Mouse (Mus musculus) brown adipose tissue, adult 24 weeks (tissue): ENCODE measurements around the gene Mc1r. TPM values are rescaled to one million over a fixed set of nuclear protein-coding genes. Genes with fewer than 3 reads are reported as not detected.
A peak's percentile ranks its signal among the peaks of the same experiment; 100 is the strongest.
"Not testable (repeated sequence)": the region's sequence is repeated elsewhere in the genome, so short reads cannot be mapped to it uniquely, and the experiment has no call there.

Source experiments
- H3K27ac ChIP-seq: fragments of 200-500 bp; replicated peaks from 2 replicates; pipeline ENCODE4 v1.5.1; 2012; ENCODE audit warnings: low read depth, mild to moderate bottlenecking, low read length
- H3K4me1 ChIP-seq: fragments of 200-500 bp; 2 replicates; pipeline ENCODE4 v1.6.1; 2012; ENCODE audit warnings: low read length, mixed read lengths; ENCODE audit not compliant: control insufficient read depth, insufficient read depth, insufficient read length
- H3K4me3 ChIP-seq: fragments of 200-500 bp; 2 replicates; pipeline ENCODE4 v1.5.1; 2012; ENCODE audit warnings: low read depth, mild to moderate bottlenecking, low read length, moderate library complexity; ENCODE audit not compliant: insufficient read depth
- polyA plus RNA-seq: library from polyadenylated mRNA; stranded (reverse); fragments of >200 nt; gene quantifications from 2 replicates; pipeline ENCODE4 v1.2.4, GENCODE M21; 2012; ENCODE audit not compliant: missing spikeins, insufficient read depth, insufficient read length

Gene Mc1r
- polyA plus RNA-seq, 1 experiment, result not detected

DNA sequence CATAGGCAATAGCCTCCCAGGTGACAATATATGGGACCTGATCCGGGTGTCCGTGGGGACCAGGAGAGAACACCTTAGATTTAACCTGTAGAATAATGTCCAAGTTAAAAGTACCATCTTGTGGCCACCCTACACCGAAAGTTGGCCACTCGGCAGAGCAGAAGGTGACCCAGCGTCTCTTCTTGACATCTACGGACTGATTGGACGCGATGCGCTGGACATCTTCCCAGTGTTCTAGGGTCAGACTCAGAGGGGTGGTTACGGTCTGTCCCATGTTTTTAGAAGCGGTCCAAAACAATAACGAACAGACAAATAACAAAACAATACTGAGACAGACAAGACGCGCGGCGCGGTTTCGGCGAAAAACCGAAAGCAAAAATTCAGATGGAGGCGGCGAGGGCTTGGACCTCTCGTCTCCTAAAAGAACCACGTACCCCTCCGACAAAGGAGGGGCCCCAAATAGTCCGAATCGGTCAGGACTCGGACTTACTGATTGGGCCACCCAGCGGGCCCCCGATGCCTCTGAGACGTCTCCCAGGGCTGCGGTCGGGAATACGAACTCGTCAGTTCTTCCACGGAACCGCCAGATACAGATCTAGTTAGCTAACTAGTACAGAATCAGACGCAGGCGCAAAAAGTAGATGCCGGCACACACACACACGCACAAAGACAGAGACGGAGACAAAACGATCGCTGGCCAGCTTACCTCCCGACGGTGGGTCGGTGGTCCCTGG lies 26.5 kb downstream of the Mc1r start:
- H3K27ac ChIP-seq, H3K4me3 ChIP-seq, H3K4me1 ChIP-seq: not testable (repeated sequence)

DNA sequence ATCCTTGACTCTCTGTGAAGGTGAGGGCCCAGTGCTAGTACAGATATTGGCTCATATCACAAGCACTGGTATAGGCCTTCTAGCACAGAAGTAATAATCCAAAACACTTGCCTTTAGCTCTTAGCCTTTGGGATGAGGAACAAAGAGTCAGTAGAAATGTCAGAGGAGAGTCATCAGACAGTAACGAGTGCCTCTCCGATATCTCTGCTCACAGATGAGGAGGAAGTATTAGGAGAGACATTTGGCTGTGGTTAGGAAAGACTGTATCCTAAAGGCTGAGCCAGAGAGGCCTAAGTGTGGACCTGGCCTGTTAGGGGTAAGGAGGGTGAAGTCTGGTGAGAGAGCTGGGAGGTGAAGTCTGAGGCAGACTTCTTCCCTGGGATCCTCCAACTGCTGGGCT lies 34.9 kb downstream of the Mc1r start:
- H3K27ac ChIP-seq, result no peak overlapping the region
- H3K4me3 ChIP-seq, result no peak overlapping the region
- peaks cover 5% of the 10 kb centered on the region; the same call in 1 of the 2 replicates for H3K4me1 ChIP-seq

DNA sequence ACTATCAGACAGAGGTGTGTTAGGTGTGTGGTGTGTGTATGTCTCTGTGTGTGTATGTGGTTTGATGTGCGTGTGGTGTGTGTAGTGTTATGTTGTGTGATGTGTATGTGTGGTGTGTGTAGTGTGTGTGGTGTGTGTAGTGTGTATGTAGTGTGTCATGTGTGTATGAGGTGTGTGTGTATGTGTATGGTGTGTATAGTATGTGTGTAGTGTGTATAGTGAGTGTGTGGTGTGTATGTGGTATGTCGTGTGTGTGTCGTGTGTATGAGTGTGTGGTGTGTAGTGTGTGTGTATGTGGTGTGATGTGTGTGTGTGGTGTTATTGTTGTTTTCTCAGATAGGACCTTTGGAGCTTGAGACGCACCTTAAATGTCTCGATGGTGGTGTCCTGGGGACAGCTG lies 35.4 kb downstream of the Mc1r start:
- no peak overlapping the region for H3K4me3 ChIP-seq
- no peak overlapping the region for H3K27ac ChIP-seq
- peaks cover 5% of the 10 kb centered on the region; the same call in 1 of the 2 replicates for H3K4me1 ChIP-seq

DNA sequence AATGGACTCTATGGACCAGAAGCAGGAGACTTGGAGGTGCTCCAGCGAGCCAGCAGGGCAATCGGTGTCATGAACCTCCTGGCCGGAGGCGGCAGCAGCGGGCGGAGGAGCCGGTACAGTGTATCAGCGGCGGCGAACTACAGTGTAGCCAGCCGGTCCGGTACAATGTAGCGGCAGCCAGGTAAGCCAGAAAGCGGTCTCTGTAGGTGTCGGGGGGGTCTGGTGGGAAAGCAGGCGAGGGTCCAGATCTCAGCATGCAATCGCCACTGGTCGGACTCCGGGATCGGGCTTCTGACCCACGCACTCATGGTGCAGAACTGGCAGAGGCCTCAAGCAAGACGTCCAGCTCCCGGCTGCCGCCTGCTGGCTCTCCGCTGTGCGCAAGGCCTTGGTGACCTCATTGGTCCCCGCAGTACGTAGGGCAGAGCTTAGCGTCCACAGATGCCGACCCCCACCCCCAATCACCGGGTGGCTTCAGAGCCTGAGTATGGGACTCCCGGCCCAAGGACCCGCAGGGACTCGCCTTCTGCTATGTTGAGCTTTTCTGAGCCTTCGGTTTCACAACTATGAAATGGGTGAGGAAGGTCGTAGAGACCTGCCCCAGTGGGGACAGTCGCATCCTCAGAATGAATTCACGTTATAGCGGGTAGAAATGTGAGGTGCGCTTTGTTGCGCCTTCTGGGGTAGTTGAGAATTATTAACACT lies 36.1 kb downstream of the Mc1r start:
- H3K27ac ChIP-seq, result peak overlapping the region; percentile 74

DNA sequence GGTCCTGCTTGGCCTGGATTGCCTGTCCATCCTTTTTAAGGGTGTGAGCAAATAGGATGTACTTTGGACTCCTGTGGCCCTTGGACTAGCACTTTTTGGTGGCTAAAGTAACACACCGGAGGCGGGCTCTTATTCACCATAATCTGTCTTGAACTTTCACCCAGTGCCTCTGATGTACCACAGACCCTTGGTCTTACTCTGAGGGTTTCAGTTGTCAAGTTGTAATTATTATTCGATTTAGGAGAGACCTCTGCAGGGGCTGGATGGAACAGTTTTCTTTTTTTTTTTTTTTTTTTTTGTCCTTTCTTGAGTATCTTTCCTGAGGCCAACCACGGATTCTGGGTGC lies 36.6 kb downstream of the Mc1r start:
- peak overlapping the region; percentile 90 for H3K4me3 ChIP-seq
- H3K4me1 ChIP-seq, result peaks cover 5% of the 10 kb centered on the region; the same call in 1 of the 2 replicates
- no peak overlapping the region for H3K27ac ChIP-seq

More for the DNA sequence above, 36.1 kb downstream of the Mc1r start:
- Histone ChIP-seq H3K4me1 (peaks cover 5% of the 10 kb centered on the region; the same call in 1 of the 2 replicates), H3K4me3 (peak overlapping the region; percentile 90)

DNA sequence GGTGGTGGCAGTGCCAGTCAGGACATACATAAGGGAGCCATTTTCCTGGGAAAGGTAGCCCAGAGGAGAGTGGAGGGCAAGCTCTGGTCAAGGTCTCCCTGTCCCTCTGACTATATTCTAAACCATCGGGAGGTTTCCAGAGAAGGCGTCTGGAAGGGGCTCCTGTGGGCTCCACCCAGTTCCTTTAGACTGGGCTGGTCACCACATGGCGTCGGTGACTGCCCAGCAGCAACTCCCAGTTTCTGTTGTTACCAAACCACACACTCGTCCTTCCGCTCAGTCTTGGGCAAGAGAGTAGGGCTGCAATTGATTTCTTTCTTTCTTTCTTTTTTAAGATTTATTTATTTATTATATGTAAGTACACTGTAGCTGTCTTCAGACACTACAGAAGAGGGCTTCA lies 37.2 kb downstream of the Mc1r start:
- no peak overlapping the region for H3K27ac ChIP-seq
- H3K4me3 ChIP-seq, result no peak overlapping the region; the same call in 1 of the 2 replicates

DNA sequence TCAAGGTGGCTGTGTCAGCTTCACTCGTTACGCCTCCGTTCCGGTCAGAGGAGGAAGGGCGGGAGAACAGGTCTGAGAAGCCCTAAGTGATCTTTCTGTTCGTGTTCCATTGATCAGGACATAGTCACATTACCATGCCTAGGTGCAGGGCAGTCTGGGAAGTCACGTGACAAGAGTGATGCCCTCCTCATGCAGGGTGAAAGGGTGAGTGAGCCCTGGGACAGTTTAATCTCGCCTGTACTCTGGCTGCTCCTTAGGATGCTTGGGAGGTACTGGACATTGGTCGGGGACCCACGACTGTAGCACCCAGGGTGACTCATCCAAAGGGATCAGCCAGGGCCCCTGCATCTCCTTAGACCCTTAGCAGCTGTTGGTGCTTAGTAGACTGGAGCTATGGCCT lies 39.1 kb downstream of the Mc1r start:
- Histone ChIP-seq H3K4me1 (peaks cover 5% of the 10 kb centered on the region; the same call in 1 of the 2 replicates), H3K4me3 (no peak overlapping the region), H3K27ac (no peak overlapping the region)

More for the DNA sequence above, 37.2 kb downstream of the Mc1r start:
- H3K4me1 ChIP-seq, result peaks cover 5% of the 10 kb centered on the region; the same call in 1 of the 2 replicates

DNA sequence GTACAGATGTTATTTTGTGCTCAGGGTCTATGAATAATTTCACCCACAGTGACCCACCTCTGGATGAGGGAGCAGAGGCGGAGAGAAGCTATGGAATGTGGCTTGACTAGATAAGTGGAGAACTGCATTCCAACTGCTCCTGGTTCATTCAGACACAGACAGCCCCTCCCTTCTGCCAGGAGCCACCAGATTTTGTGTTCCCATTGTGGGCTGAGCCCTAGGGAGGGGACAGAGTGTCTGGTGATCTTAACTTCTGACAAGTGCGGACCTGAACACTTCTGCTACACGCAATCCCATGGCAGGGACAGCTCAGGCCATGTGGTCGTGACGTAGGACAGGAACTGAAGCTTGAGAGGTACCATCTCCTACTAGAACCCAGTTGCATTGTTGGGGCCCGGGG lies 39.9 kb downstream of the Mc1r start:
- H3K4me3 ChIP-seq, result no peak overlapping the region
- H3K4me1 ChIP-seq, result peaks cover 5% of the 10 kb centered on the region; the same call in 1 of the 2 replicates
- no peak overlapping the region for H3K27ac ChIP-seq

DNA sequence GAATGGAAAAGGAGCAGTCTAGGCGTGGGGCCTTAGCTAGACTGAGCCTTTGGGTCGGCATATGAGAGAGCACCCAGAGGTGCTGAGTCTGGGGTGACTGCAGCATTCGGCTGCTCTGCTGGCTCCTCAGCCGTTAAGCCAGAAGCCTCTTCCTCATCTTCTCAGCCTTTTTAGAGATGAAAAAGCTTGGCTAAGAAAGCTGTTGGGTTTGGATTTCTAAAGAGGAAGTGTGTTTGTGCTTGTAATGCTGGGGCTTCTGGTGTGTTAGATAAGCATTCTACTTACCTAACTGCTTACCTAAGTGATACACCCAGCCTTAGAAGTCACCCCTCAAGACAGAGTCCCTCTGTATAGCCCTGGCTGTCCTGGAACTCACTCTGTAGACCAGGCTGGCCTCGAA lies 43.9 kb downstream of the Mc1r start:
- Histone ChIP-seq H3K4me1 (no peaks in the 10 kb centered on the region), H3K27ac (no peak overlapping the region), H3K4me3 (no peak overlapping the region)

DNA sequence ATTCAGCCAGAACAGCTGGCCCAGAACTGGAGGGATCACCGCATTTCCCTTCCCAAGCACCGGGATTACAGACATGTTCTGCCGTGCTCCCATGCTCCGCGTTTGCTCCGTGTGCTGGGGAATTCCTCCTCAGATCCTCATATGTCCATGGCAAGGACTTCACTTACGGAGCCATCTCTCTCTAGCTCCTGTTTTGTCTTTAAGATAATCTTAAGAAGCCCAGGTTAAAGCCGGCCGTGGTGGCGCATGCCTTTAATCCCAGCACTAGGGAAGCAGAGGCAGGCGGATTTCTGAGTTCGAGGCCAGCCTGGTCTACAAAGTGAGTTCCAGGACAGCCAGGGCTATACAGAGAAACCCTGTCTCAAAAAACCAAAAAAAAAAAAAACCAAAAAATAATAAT lies 44.8 kb downstream of the Mc1r start:
- H3K27ac ChIP-seq, H3K4me1 ChIP-seq, H3K4me3 ChIP-seq: not testable (repeated sequence)

DNA sequence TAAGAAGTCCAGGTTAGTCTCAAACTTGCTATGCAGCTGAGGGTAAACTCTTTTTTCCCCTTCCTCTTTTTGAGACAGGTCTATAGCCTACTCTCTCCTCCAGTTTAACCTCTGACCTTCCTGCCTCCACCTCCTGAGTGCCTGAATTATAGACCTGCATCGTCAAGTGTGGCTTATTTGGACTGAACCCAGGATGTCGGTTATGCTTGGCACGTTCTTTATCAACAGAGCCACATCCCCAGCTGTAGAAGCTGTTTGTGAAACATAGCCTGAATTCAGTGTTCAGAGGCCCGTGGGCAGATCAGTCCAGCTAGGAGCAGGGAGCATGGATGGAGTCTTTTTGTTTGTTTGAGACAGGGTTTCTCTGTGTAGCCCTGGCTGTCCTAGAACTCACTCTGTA lies 45.2 kb downstream of the Mc1r start:
- H3K27ac ChIP-seq, result no peak overlapping the region
- no peak overlapping the region for H3K4me3 ChIP-seq
- no peaks in the 10 kb centered on the region for H3K4me1 ChIP-seq

DNA sequence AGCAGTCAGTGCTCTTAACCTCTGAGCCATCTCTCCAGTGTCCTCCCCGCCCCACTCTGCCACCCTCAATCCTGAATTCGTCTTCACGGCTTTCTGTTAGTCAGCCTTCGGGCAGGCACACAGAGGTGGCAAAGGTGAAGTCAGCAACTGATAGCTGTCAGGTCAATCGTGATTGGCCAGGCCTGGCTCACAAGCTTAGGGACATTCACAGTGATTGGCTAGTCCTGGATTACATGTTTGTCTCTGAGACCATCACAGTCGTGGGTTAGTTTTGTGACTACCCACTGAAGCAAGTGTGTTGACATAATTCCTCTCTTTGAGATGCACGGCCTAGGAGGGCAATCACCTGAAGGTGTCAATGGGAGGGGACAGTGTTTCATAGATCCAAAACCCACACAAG lies 46.4 kb downstream of the Mc1r start:
- Histone ChIP-seq H3K4me1 (no peaks in the 10 kb centered on the region), H3K4me3 (no peak overlapping the region), H3K27ac (no peak overlapping the region)

DNA sequence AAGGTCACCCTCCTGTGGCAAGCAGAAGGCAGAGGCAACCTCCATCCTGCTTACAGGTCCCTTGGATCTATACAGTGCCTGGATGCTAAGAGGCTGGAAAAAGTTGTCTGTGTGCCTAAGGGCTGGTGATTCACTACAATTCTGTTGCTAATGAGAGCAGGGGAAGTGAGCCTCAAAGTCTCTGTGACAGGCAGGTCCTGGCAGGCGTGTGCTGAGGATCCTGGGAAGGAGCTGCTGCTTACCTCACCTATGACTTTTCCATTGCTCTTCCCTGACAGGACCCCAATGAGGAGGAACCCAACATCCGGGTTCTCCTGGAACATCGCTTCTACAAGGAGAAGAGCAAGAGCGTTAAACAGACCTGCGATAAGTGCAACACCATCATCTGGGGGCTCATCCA lies 47.0 kb downstream of the Mc1r start:
- H3K4me1 ChIP-seq, result no peaks in the 10 kb centered on the region
- H3K27ac ChIP-seq, result no peak overlapping the region
- no peak overlapping the region for H3K4me3 ChIP-seq

DNA sequence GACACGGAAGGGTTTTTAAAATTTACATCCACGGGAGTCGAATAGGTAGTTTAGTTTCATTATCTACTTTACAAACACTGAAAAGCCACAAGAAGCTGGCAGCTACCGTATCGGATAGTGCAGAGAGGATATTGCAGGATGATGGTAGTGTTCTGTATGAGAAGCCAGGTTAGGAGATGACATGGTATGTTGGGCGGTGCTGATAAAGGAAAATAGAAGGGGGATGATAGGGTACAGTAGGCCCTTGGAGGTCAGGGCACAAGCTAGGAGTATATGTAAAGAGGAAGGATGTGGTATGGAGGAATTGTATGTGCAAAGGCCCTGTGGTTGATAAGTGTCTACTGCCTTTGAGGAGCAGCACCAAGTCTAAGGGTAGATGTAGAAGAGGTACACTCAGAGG lies 47.7 kb downstream of the Mc1r start:
- no peaks in the 10 kb centered on the region for H3K4me1 ChIP-seq
- no peak overlapping the region for H3K4me3 ChIP-seq
- no peak overlapping the region for H3K27ac ChIP-seq
